Mouse (Mus musculus) lung, embryonic 16.5 days (tissue): ENCODE measurements around the gene Sntb2. TPM values are rescaled to one million over a fixed set of nuclear protein-coding genes. Genes with fewer than 3 reads are reported as not detected.

Experiments used
- ATAC-seq: fragments of 200-750 bp; cut with Nextera tagmentation; 2 replicates; pipeline ENCODE4 v1.8.0; 2017; ENCODE audit warnings: low read depth, mild to moderate bottlenecking, moderate library complexity
- H3K27ac ChIP-seq: fragments of 300-500 bp; sonication (generic); 2 replicates; pipeline ENCODE4 v1.5.1; 2014; ENCODE audit warnings: mild to moderate bottlenecking, control low read depth, low read length
- H3K27me3 ChIP-seq: fragments of 300-500 bp; sonication (generic); 2 replicates; pipeline ENCODE4 v1.6.1; 2014; ENCODE audit warnings: low read depth, low read length, mixed read lengths; ENCODE audit not compliant: control insufficient read depth, insufficient read depth
- H3K36me3 ChIP-seq: fragments of 300-500 bp; sonication (generic); 2 replicates; pipeline ENCODE4 v1.6.1; 2014; ENCODE audit warnings: low read length; ENCODE audit not compliant: control insufficient read depth, insufficient read depth
- H3K4me1 ChIP-seq: fragments of 300-500 bp; sonication (generic); replicated peaks from 2 replicates; pipeline ENCODE4 v1.6.1; 2014; ENCODE audit warnings: low read length, mixed read lengths; ENCODE audit not compliant: control insufficient read depth, insufficient read depth
- H3K4me2 ChIP-seq: fragments of 300-500 bp; sonication (generic); 2 replicates; pipeline ENCODE4 v1.6.1; 2014; ENCODE audit warnings: low read depth, low read length, control low read depth
- H3K4me3 ChIP-seq: fragments of 300-500 bp; sonication (generic); 2 replicates; pipeline ENCODE4 v1.5.1; 2014; ENCODE audit warnings: mild to moderate bottlenecking, low read length, control low read depth
- H3K9ac ChIP-seq: fragments of 300-500 bp; sonication (generic); 2 replicates; pipeline ENCODE4 v1.6.1; 2014; ENCODE audit warnings: low read length, control low read depth
- H3K9me3 ChIP-seq: fragments of 300-500 bp; sonication (generic); 2 replicates; pipeline ENCODE4 v1.6.1; 2016; ENCODE audit warnings: low read length; ENCODE audit not compliant: control insufficient read depth
- WGBS: fragments of 180-500 bp; shearing (Covaris S2); extraction: QIAGEN DNeasy Blood & Tissue Kit; methylation state at CpG from one replicate; pipeline ENCODE4 v1.1.7; 2014; 5-methylcytosine and 5-hydroxymethylcytosine counted together
- polyA plus RNA-seq: library from polyadenylated mRNA; unstranded; fragments of >200 nt; fragmentation: Nextera tagmentation; extraction: Ambion mirVana; gene quantifications from 2 replicates; pipeline ENCODE4 v1.2.1, GENCODE M21; 2015

Sntb2 gene
- polyA plus RNA-seq, 1 experiment from 2014 or later = 15.7 TPM

GRCm38 (mm10) chr8:106936478-106937051, 1.0 kb downstream of the Sntb2 start:
- peak overlapping the region; percentile 86 for H3K4me2 ChIP-seq
- peaks cover 29% of the 10 kb centered on the region for H3K4me1 ChIP-seq
- H3K27ac ChIP-seq = peak overlapping the region; percentile 89
- no peaks in the 10 kb centered on the region; the same call in 1 of the 2 replicates for H3K36me3 ChIP-seq
- peak overlapping the region; percentile 96 for H3K9ac ChIP-seq
- ATAC-seq = no peak; the same call in 1 of the 2 replicates
- 0% methylated on average over 26 of the region's 26 CpGs for WGBS
- H3K27me3 ChIP-seq = no peaks in the 10 kb centered on the region
- H3K4me3 ChIP-seq = peak overlapping the region; percentile 98
- H3K9me3 ChIP-seq = no peaks in the 10 kb centered on the region

- Histone ChIP-seq H3K4me2 (peak overlapping the region; percentile 86), H3K9ac (peak overlapping the region; percentile 96), H3K27ac (peak overlapping the region; percentile 89; the same call in 1 of the 2 replicates), H3K36me3 (no peaks in the 10 kb centered on the region; the same call in 1 of the 2 replicates), H3K4me1 (peaks cover 24% of the 10 kb centered on the region), H3K4me3 (peak overlapping the region; percentile 98), H3K9me3 (no peaks in the 10 kb centered on the region), H3K27me3 (no peaks in the 10 kb centered on the region)
- WGBS = 32% methylated on average over 14 of the region's 14 CpGs
- ATAC-seq = no peak
Measured at GRCm38 (mm10) chr8:106937081-106937800, 1.7 kb downstream of the Sntb2 start.

- Histone ChIP-seq H3K36me3 (no peaks in the 10 kb centered on the region; the same call in 1 of the 2 replicates), H3K4me2 (no peak overlapping the region), H3K9ac (no peak overlapping the region), H3K9me3 (no peaks in the 10 kb centered on the region), H3K4me3 (no peak overlapping the region), H3K4me1 (peaks cover 17% of the 10 kb centered on the region), H3K27ac (no peak overlapping the region), H3K27me3 (no peaks in the 10 kb centered on the region)
- 84% methylated on average over 3 of the region's 3 CpGs for WGBS
- ATAC-seq = no peak
Measured at GRCm38 (mm10) chr8:106941806-106942205, 6.3 kb downstream of the Sntb2 start.

- no peak overlapping the region for H3K9ac ChIP-seq
- H3K4me2 ChIP-seq = no peak overlapping the region
- H3K27ac ChIP-seq = no peak overlapping the region
- no peak overlapping the region for H3K4me3 ChIP-seq
- no peak for ATAC-seq
- no peaks in the 10 kb centered on the region for H3K27me3 ChIP-seq
- 78% methylated on average over 3 of the region's 3 CpGs for whole genome bisulfite sequencing
- H3K36me3 ChIP-seq = no peaks in the 10 kb centered on the region; the same call in 1 of the 2 replicates
- H3K9me3 ChIP-seq = no peaks in the 10 kb centered on the region
- H3K4me1 ChIP-seq = peaks cover 7% of the 10 kb centered on the region; the same call in 1 of the 2 replicates
Measured at GRCm38 (mm10) chr8:106943874-106944418, 8.4 kb downstream of the Sntb2 start.

- ATAC-seq = no peak
- Histone ChIP-seq H3K4me3 (no peak overlapping the region), H3K36me3 (no peaks in the 10 kb centered on the region), H3K9ac (no peak overlapping the region), H3K4me2 (no peak overlapping the region), H3K27ac (no peak overlapping the region), H3K9me3 (no peaks in the 10 kb centered on the region), H3K27me3 (no peaks in the 10 kb centered on the region), H3K4me1 (peaks cover 5% of the 10 kb centered on the region; the same call in 1 of the 2 replicates)
- WGBS = 52% methylated on average over 3 of the region's 3 CpGs
Measured at GRCm38 (mm10) chr8:106944756-106945155, 9.2 kb downstream of the Sntb2 start.

- no peak for ATAC-seq
Measured at GRCm38 (mm10) chr8:106948678-106949243, 13.2 kb downstream of the Sntb2 start.

GRCm38 (mm10) chr8:106951707-106952106, 16.2 kb downstream of the Sntb2 start:
- Histone ChIP-seq H3K9ac (no peak overlapping the region), H3K4me2 (no peak overlapping the region), H3K4me3 (no peak overlapping the region), H3K27me3 (no peaks in the 10 kb centered on the region), H3K9me3 (no peaks in the 10 kb centered on the region), H3K4me1 (peaks cover 6% of the 10 kb centered on the region; the same call in 1 of the 2 replicates), H3K27ac (no peak overlapping the region), H3K36me3 (no peaks in the 10 kb centered on the region)
- no peak for ATAC-seq
- 78% methylated on average over 4 of the region's 4 CpGs for WGBS

More at GRCm38 (mm10) chr8:106948678-106949243, 13.2 kb downstream of the Sntb2 start:
- Histone ChIP-seq H3K9ac (no peak overlapping the region), H3K4me3 (no peak overlapping the region), H3K4me2 (no peak overlapping the region), H3K27ac (no peak overlapping the region), H3K27me3 (no peaks in the 10 kb centered on the region), H3K9me3 (no peaks in the 10 kb centered on the region), H3K36me3 (no peaks in the 10 kb centered on the region), H3K4me1 (peaks cover 10% of the 10 kb centered on the region; the same call in 1 of the 2 replicates)
- WGBS = 66% methylated on average over 3 of the region's 3 CpGs

- no peak overlapping the region for H3K4me2 ChIP-seq
- no peak overlapping the region for H3K27ac ChIP-seq
- no peak overlapping the region for H3K4me3 ChIP-seq
- H3K9me3 ChIP-seq = no peaks in the 10 kb centered on the region
- H3K27me3 ChIP-seq = no peaks in the 10 kb centered on the region
- H3K36me3 ChIP-seq = no peaks in the 10 kb centered on the region
- 44% methylated on average over 4 of the region's 4 CpGs for WGBS
- peaks cover 6% of the 10 kb centered on the region; the same call in 1 of the 2 replicates for H3K4me1 ChIP-seq
- H3K9ac ChIP-seq = no peak overlapping the region
- no peak; the same call in 1 of the 2 replicates for ATAC-seq
Measured at GRCm38 (mm10) chr8:106953571-106953970, 18.0 kb downstream of the Sntb2 start.

GRCm38 (mm10) chr8:106957086-106957485, 21.5 kb downstream of the Sntb2 start:
- Histone ChIP-seq H3K4me3 (no peak overlapping the region), H3K4me1 (peaks cover 6% of the 10 kb centered on the region; the same call in 1 of the 2 replicates), H3K27me3 (no peaks in the 10 kb centered on the region), H3K9ac (no peak overlapping the region), H3K27ac (no peak overlapping the region), H3K36me3 (no peaks in the 10 kb centered on the region), H3K9me3 (no peaks in the 10 kb centered on the region), H3K4me2 (no peak overlapping the region)
- 91% methylated on average over 3 of the region's 3 CpGs for WGBS
- no peak for ATAC-seq
